Mouse (Mus musculus) lung, adult 10 weeks (tissue): ENCODE data around the gene Gm13871. TPM values are rescaled to one million over a fixed set of nuclear protein-coding genes. Genes with fewer than 3 reads are reported as not detected.

Experiments used
- polyA plus RNA-seq: library from polyadenylated mRNA; stranded (reverse); fragments of 350-450 nt; fragmentation: Illumina TruSeq; extraction: RNeasy Lipid Tissue Mini Kit (QIAGEN cat#74804); gene quantifications from one replicate; pipeline ENCODE4 v1.2.3, GENCODE M21; 2014; ENCODE audit warnings: low read depth, low replicate concordance; ENCODE audit not compliant: insufficient read depth

Gene Gm13871
- polyA plus RNA-seq: not detected

GRCm38 (mm10) chr4:73905853-73906252 is at the start of gene Gm13871:
TSS of gene Gm13871 (minus strand) at chr4:73905953.

DNA sequence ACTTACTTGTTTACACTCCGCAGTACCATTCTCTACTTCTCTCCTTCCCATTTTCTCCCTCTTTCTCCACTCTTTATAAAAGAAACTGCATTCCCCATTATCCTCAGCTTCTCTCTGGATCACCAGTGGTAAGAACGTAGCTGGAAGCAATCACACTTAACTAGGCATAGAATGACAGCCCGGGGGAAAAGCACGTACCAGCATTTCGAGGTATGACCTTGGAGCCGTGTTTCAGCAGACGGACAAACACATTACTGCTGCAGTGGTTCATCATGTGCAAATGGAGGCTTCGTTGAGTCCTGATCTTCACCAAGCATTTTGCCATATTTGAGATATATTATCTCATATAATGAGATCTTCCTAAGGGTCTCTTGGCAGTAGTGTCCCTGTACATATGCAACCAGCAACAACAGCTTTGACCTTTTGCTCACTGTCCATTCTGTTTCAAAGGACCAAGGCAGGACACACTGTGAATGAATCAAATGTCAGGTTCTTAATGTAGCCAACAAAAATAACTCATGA is 44.7 kb upstream of the Gm13871 start, which contains the start of gene 2310002L09Rik:
2310002L09Rik (minus strand) TSS at position 472 of the 522 bp plus-strand sequence.

GRCm38 (mm10) chr4:73920660-73921059 is 14.9 kb upstream of the Gm13871 start, which contains the start of gene Gm11756:
TSS of gene Gm11756 (minus strand) at chr4:73920760.

GRCm38 (mm10) chr4:73891012-73891411 is 14.7 kb downstream of the Gm13871 start, which contains the start of gene Gm11757:
TSS of gene Gm11757 (minus strand) at chr4:73891112.

GRCm38 (mm10) chr4:73876166-73876565 is 29.6 kb downstream of the Gm13871 start, which contains the start of gene Gm11758:
TSS of gene Gm11758 (minus strand) at chr4:73876266.

Other genes starting within 250 kb of the Gm13871 start
- gene Gm11239, start 237.6 kb downstream of the Gm13871 start, polyA plus RNA-seq: not detected
- gene Gm428, start 222.4 kb downstream of the Gm13871 start, polyA plus RNA-seq: not detected
- gene Rasef, start 115.0 kb downstream of the Gm13871 start, polyA plus RNA-seq: 5.6 TPM
- gene Gm11758, start 29.7 kb downstream of the Gm13871 start, polyA plus RNA-seq: not detected
- not detected for gene Gm11757, start 14.8 kb downstream of the Gm13871 start, polyA plus RNA-seq
- gene Gm11756, start 14.8 kb upstream of the Gm13871 start, polyA plus RNA-seq: not detected
- 0.46 TPM for gene 2310002L09Rik, start 44.9 kb upstream of the Gm13871 start, polyA plus RNA-seq
- not detected for gene Frmd3, start 107.5 kb upstream of the Gm13871 start, polyA plus RNA-seq